Mouse (Mus musculus) bone marrow, adult 2 months (tissue): ENCODE measurements around the gene Abhd4.

Source experiments
- CTCF ChIP-seq: fragments of 200-500 bp; IDR thresholded peaks from 2 replicates; pipeline ENCODE4 v1.5.1; 2011; ENCODE audit warnings: low read length, control low read depth; ENCODE audit not compliant: control insufficient read depth, insufficient read depth
- POLR2A ChIP-seq: fragments of 200-500 bp; IDR thresholded peaks from 2 replicates; pipeline ENCODE4 v1.6.1; 2011; ENCODE audit warnings: low read depth, mild to moderate bottlenecking, control low read depth, low read length, borderline replicate concordance; ENCODE audit not compliant: control insufficient read depth

DNA sequence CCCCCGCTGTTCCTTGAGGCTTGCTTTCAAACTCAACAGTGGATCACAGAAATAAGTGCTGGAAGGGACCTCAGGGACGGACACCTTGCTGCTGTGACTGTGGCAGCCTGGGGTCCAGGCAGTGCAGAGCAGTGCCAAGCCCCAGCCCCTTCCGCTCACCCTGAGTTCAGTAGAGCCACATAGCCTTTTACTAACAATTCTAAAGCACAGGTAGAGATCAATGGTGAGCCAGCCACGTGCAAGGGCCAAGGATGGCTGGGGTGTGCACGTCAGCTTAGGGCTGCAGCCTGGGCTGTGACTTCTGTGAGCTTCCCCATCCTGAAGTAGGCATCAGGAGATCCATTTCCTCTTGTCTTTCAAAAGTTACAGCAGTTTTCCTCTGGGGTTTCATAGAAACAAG lies 42.2 kb upstream of the Abhd4 start:
- TF ChIP-seq CTCF (no peak), POLR2A (no peak)
